Mouse (Mus musculus) erythroblast, embryonic 14.5 days (primary cell): Measurements from ENCODE around the gene Ccdc57.

Experiments
- GATA1 ChIP-seq: IDR thresholded peaks from 2 replicates; pipeline ENCODE4 v1.6.1; 2012; ENCODE audit warnings: low read length, inconsistent platforms, mixed read lengths
- TAL1 ChIP-seq: IDR thresholded peaks from 3 replicates; pipeline ENCODE4 v1.6.1; 2012; ENCODE audit warnings: low read length, inconsistent platforms, mixed read lengths

- no peak for TF ChIP-seq GATA1
- no peak for TF ChIP-seq TAL1
Observed at GRCm38 (mm10) chr11:120937976-120938375, 5.3 kb upstream of the Ccdc57 start.
